Mouse (Mus musculus) forebrain, embryonic 12.5 days (tissue): ENCODE measurements around the gene Gsg1. TPM values are rescaled to one million over a fixed set of nuclear protein-coding genes. Genes with fewer than 3 reads are reported as not detected.

ENCODE experiments used
- polyA plus RNA-seq: library from polyadenylated mRNA; unstranded; fragments of >200 nt; fragmentation: Nextera tagmentation; extraction: Ambion mirVana; gene quantifications from 2 replicates; pipeline ENCODE4 v1.2.1, GENCODE M21; 2016

Gsg1 gene
- polyA plus RNA-seq, 1 experiment from 2014 or later, result 0.69 TPM

Other genes starting within 250 kb of the Gsg1 start
- gene Ddx47, start 242.7 kb downstream of the Gsg1 start, polyA plus RNA-seq, result 91.3 and 93.0 TPM in 2 replicates
- 1.7 and 1.8 TPM in 2 replicates for gene Gprc5a, start 188.7 kb downstream of the Gsg1 start, polyA plus RNA-seq
- not detected in 2 replicates for gene Gprc5d, start 136.1 kb downstream of the Gsg1 start, polyA plus RNA-seq
- gene Fam234b, start 56.4 kb downstream of the Gsg1 start, polyA plus RNA-seq, result 48.8 and 52.2 TPM in 2 replicates
- gene Hebp1, start 56.3 kb downstream of the Gsg1 start, polyA plus RNA-seq, result 2.8 and 3.6 TPM in 2 replicates
- not detected in 2 replicates for gene Pbp2, start 56.1 kb upstream of the Gsg1 start, polyA plus RNA-seq
- gene Emp1, start 108.2 kb upstream of the Gsg1 start, polyA plus RNA-seq, result 6.7 and 7.9 TPM in 2 replicates